Mouse (Mus musculus) heart, postnatal 10 days (tissue): ENCODE measurements at regions not wholly inside any gene's neighbourhood (a gene's known extent, or its start where the extent isn't known, plus 50 kb on each side); places are given as distances from the start of the nearest gene placed in this dataset.

Experiments used
- DNase-seq, 2 experiments: peaks; one replicate each; pipeline ENCODE4 v3.0.0; 2021
- intact Hi-C: fragments of 180-260 bp; cut with DNase I; formaldehyde crosslinking; loops from one replicate; pipeline ENCODE4 v1.15.1; 2025

- DNase-seq = no peak
- intact Hi-C loops = no loop called here
These were observed 93.9 kb upstream of the Ret start for GRCm38 (mm10) chr6:118291426-118291825.

- intact Hi-C loops = no loop called here
- DNase-seq = no peak
These were observed 87.7 kb upstream of the Ret start for GRCm38 (mm10) chr6:118285246-118285645.

GRCm38 (mm10) chr6:118283949-118284568, 86.5 kb upstream of the Ret start:
- intact Hi-C loops = no loop called here
- no peak for DNase-seq

- no peak for DNase-seq
- intact Hi-C loops = no loop called here
These were observed 66.4 kb upstream of the Ret start for GRCm38 (mm10) chr6:118263951-118264350.

GRCm38 (mm10) chr6:118259881-118260280, 62.4 kb upstream of the Ret start:
- intact Hi-C loops = no loop called here
- no peak for DNase-seq

- intact Hi-C loops = no loop called here
These were observed 57.4 kb upstream of the Ret start for GRCm38 (mm10) chr6:118254871-118255270.

GRCm38 (mm10) chr6:118252711-118253110, 55.2 kb upstream of the Ret start:
- DNase-seq = peak; percentile 48 to 54
- intact Hi-C loops = no loop called here

More at GRCm38 (mm10) chr6:118254871-118255270, 57.4 kb upstream of the Ret start:
- no peak for DNase-seq

GRCm38 (mm10) chr6:118251131-118251530, 53.6 kb upstream of the Ret start:
- DNase-seq = no peak
- intact Hi-C loops = no loop called here

- intact Hi-C loops = no loop called here
- no peak for DNase-seq
These were observed 52.5 kb upstream of the Ret start for GRCm38 (mm10) chr6:118250006-118250405.
